Mouse (Mus musculus) frontal cortex, postnatal 25 days (tissue): ENCODE data around the gene Rcor1.

Experiments
- DNase-seq, 2 experiments: peaks; one replicate each; pipeline ENCODE4 v3.0.0; 2022; ENCODE audit warnings: low spot score in 2 of 2

The Rcor1 gene

DNA sequence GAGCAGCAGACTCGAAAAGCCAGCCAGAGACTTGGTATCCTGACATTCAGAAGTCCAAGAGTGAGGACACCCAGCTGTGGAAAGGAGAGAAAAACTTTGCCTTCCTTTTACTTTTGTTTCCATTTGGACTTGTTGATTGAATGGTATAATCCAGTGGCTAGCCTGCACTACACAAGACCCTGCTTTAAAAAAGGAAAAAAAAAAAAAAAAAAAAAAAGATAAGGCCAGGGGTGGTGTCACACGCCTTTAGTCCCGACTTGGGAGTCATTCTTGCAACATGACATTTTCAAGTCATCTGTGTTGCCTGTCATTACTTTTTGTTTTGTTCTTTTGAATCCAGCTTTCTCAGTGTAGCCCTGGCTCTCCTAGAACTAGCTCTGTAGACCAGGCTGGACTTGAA lies 17.6 kb upstream of the Rcor1 start:
- no peak for DNase-seq

DNA sequence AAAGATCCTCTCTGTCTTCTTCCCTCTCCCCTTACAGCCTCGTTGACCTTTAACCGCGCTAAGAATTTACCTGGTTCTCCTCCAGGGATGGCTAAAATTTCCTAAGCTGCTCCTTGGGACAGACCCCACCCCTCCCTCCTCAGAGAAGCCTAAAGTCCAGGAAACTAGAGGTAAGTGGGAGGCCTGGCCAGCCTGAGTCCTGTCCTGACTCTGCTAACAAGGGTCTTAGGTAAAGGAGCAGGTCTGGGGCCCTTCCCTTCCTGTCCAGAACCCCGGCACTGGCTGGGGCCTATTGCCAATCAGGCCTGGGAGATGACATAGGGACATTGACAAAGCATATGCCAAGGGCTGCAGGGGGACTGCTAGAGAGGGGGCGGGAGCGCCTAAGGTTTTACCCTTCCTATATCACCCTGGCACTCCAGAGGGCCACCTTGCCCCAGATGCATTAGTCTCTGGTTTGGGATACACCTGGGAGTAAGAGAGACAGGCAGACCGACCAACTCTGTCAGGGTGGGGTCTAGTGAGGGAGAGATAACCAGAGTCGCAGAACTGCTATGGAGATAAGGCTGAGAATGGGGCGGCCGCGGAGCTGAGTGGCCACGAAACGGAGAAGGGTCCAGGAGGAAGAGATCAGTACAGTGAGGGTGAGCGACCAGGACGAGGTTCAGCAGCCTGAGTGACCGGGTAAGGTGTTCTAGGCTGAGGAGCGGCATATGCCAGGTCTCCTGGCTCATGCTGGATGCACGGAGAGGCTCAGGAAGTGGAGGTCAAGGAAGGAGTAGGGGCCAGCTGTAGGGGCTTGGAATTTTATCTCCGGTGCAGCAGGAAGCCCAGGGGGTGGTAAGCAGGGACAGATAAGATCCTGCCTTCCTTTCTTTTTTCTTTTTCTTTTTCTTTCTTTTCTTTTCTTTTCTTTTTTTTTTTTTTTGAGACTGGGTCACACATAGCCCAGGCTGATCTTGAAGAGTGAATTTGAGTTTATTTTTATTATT lies 10.7 kb upstream of the Rcor1 start:
- DNase-seq: no peak

DNA sequence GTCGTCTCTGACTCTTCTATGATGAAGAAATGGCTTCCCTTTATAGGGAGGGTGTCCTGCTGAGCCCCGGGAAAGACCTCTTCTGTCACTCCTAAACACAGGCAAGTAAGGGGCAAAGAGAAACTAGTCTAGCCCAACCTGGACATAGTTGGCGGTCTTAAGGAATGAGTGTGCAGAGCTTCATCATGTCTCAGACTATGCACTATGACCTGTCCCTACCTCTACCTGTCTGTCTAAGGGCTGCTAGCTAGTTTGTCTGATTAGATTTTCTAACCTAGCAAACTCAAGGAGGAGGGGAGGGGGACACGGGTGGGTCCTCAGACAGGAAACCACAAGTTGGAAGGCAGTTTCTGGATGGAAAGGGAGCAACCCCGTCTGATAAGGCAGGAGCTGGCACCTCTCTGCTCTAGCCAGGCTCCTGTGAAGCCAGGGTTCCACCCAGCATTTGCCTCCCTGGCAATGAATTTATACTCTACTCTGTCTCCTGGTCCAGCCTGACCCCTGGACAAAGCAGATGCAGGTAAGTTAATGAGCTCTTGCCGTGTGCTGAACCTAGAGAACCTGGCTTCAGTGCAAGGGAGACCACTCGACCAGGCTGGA lies 9.8 kb upstream of the Rcor1 start:
- DNase-seq: no peak

DNA sequence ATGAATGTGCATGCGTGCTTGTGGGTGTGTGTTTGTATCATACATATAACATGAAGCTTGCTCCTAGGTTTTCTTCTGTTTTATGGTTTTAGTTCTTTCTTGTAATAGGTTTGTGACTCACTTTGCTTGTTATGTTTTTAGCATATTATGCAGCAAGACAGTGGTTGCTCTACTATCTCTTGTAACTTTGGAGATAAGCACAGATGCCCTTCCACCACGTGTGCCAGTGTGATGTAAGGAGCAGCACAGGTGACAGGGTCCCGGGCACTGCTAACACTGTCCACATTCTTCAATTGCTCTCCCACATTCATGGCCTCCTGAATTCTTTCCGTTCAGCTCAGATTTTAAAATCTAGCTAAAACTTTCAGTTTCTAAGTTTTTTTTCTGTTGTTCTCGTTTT lies 6.3 kb upstream of the Rcor1 start:
- no peak for DNase-seq

DNA sequence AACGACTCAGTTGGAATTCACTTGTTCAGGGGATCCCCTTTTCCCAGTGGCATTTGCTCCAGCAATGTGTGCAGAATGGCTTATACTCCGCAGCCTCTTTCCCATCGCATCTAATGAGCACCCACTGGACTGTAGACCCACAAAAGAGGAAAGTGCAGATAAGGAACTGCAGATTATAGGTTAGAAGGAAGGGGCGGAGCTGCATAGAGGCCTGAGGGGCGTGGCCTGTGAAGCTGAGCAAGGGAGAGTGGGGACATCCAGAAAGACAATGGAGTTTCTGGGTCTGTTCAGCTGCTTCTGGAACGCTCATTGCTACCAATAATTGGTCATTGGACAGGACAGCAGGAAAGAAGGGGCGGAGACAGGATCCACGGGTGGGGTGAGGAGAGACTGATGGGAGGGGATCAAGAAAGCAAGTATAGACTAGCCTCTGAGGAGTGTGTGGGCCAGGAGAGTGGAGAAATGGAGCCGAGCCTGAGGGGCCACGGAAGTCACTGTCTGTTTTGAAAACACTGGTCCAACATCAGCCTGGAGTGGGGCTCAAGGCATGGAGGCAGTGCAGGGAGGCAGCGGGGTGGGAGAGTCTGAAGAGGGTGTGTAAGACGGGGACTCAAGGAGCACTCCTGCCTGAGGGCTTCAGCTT lies 3.8 kb upstream of the Rcor1 start:
- no peak for DNase-seq

DNA sequence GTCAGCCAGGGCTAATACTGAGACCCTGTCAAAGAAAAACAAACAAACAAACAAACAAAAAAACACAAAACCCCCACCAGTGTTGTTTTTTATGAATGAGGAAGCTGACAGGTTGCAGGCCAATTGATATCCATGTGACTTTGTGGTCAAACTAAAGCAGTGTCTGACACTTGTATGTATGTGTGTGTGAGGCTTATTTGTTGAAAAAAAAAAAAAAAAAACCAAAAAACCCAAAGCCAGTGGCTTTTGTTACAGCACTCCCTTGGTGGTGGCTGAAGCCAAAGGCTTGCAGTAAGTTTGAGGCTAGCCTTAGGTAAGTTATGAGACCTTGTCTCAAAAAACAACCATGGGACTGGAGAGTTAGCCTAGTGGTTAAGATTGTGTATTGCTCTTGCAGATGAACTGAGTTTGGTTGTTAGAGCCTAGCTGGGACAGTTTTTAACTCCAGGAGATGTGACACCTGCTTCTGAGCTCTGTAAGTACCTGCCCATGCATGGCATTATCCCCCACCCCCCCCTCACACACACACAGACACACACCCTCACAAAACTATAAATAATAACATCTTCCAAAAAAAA lies 2.9 kb upstream of the Rcor1 start:
- DNase-seq: no peak

DNA sequence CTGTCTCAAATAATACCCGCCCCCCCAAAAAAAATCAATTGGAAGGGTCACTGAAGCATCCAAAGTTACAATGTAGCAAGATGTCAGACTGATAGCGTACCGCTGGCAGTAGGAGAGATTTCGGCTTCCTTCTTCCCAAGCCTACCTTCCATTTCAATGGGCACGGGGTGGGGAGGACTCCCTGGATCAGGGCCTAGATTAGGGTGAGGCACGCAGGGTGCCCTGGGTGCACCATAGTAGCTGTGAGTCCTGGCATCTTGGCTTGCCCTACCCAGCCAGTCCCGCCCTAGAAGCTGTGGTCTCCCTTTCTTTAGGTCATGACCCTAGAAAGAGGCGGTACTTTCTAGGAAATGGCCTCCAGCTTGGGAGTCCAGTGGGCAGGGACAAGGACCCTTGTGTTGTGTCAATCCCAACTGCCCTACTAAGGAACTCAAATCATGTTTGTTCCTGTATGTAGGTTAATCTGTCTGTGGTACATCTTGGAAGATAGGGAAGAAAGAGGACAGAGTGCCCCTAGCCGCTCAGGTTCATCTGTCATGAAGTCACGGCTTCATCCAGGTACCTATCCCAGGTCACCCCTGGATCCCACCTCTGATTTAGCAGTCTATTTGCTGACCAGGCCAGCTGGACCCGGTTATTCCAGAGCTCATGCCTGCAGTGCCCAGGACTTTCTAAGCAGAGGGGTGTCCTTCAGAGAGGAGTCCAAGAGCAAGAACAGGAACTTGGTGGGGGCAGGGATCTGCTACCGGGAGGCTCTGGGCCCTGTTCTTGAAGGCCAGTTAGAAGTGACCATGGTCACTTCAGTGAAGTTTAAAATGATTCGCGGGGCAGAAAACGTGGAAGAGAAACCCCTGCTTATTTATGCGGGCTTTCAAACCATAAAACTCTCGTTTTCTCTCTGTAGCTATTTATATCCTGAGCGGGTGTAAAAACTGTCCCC lies 1.6 kb upstream of the Rcor1 start:
- peak; percentile 7 to 18 for DNase-seq

DNA sequence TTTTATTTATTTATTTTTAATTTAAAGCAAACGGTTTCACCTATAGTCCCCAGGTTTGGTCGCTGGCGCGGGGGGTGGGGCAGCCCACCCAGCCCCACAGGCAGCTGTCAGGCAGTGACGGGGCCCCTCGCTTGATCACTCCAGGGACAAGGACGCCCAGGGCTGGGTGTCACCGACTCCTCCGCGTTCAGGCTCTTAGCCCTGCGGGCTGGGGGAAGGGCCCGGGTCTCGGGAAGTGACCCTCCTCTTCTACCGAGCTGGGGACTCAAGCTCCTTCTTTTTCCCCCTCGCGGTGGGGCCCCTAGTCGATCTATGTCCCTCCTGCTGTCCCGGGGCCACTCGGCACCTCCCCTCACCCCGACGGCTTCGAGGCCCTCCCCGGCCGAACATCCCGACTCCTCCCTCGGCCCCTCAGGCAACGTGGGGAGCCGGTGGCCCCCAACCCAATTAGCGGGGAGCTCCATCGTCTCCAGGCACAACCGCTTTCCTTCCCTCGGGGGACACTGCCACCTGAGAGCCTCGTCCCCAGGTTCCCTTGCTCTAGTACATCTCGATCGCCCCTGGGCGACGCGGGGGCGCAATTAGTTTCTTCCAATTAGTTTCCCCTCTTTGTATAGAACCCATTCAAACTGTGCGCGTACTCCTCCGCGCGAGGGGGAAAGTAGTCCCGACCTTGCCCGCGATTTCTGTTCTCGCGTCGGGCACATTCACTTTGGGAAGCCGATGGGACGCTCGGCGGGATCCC lies 748 bp upstream of the Rcor1 start:
- peak; percentile 69 to 73 for DNase-seq

DNA sequence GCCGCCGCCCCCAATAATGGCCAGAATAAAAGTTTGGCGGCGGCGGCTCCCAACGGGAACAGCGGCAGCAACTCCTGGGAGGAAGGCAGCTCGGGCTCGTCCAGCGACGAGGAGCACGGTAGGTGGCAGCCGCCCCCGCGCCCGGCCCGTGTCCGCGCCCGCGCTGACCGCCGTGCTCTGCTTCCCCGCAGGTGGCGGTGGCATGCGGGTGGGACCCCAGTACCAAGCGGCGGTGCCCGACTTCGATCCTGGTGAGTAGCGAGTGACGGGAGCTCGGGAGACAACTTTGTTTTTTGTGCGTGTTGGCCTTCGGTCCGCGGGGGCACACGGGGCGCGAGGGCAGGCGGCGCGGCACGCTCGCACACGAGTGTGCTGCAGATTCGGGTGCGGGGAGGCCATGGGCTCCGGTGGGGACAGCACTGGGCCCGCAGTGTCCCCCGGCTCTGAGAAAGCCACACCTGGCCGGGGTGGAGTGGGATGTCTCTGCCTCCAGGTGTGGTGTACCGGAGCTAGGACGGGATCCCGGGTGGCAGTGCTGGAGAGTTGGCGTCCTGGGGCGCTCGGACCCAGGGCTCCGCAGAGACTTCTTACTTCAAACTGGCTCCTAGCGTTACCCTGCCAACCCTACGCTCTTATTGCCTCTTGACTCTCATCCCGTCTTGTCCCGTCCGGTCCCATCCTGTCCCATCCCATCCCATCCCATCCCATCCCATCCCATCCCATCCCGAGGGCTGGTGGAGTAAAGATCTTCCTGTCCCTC lies 800 bp downstream of the Rcor1 start:
- peak in 1 of 2 experiments; percentile 22 for DNase-seq

DNA sequence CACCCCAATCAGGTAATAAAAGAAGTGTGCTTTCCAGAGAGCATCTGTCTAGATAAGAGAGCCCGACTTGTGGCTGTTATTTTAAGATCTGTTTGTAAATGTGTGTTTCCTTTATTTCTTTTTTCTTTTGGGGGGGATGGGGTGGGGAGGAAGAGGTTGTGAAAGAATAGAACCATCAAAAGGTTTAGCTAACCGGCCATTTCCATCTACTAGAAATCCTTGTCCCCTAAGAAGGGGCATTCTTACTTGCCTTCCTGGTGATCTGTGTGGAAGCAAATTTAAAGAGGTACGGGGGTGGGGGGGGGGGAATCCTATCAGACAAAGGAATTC lies 1.3 kb downstream of the Rcor1 start:
- no peak for DNase-seq

DNA sequence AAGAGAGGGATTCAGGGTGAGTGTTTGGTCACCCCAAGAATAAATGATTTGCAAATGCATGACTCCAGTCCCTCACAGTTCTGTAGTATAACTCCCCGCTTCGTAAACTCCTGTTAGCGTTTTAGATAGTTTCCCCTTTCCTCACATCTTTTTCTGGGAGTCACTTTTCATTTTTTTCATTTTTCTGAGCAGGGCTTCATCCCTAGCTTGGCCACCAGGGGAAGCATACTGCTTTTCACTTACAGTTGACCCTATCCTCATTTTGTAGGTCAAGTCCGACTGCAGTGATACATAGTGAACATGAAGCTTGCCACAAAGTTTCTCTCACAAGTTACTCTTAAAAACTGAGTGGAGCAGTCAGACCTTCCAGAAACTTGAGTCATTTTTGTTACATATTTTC lies 2.0 kb downstream of the Rcor1 start:
- DNase-seq: no peak

DNA sequence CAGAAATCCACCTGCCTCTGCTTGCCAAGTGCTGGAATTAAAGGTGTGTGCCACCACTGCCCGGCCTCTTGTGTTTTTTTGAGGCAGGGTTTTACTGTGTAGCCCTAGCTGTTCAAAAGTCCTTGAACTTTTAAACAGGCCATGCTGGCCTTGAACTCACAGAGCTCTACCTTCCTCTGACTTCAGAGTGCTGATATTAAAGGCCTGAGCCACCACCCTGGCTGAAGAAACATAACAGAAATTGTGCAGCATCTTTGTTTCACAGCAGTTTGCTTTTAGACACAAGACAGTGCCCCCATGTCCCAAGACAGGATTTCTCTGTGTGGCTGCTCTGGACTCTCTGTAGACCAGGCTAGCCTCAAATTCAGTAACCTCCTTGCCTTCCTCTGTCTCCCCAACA lies 3.2 kb downstream of the Rcor1 start:
- DNase-seq: no peak

DNA sequence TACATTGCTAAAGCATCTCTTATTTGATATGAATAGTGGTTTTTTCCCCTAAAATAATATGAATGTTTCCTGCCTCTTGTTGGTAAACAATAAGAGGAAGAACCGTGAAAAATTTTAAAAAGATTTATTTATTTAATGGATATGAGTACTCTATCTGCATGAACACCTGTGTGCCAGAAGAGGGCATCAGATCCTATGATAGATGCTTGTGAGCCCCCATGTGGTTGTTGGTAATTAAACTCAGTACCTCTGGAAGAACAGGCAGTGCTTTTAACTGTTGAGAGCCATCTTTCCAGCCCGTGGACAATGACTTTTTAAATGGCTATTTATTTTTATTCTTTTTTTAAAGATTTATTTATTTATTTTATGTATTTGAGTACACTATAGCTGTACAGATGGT lies 5.7 kb downstream of the Rcor1 start:
- no peak for DNase-seq

DNA sequence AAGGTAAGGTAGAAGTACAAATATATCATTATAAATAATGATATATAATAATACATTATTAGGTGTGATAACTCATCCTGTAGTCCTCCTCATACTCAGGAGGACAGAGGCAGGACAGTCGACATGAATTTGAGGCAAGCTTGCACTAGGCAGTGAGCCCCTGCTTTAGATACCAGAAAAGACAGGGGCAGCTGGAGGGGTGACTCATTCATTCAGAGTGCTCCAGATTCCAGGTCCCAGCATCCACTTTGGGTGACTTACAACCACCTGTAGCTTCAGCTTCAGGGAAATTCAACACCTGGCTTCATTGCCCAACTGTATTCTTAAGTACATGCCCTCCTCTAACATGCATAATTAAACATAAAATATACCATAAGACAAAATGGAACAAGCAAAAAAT lies 7.7 kb downstream of the Rcor1 start:
- DNase-seq: no peak

DNA sequence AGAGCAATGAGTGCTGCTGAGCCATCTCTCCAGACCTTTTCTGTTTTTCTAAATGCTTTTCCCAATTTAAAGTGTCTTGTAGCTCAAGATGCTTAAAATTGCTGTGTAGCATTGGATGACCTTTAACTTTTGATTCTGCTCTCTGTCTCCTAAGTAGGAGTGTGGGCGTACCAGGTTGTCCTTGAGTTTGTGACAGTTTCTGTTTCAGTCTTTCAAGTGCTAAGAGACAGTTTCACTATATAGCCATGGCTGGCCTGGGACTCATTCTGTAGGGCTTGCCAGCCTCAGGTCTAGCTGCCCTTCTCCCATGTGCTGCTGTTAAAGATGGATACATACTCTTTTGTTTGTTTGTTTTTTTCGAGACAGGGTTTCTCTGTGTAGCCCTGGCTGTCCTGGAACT lies 9.1 kb downstream of the Rcor1 start:
- DNase-seq: no peak

DNA sequence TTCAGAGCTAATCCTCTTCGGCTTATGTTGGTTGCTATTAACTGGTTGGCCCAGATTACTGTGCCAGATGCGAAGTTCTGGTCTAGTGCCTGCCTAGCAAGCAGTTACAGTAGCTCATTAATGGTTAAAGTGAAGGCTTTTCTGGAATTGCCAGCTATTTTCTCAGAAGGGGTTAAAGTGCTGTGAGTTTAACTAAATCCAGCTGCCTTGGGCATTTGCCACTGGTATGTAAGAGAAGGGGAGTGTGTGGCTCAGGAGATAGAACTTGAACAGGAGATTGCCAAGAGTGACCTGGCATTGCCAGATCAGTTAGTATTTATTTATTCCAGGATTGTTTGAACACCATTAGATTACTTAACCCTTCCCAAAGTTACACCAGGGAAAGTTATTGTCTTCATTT lies 11.1 kb downstream of the Rcor1 start:
- no peak for DNase-seq

DNA sequence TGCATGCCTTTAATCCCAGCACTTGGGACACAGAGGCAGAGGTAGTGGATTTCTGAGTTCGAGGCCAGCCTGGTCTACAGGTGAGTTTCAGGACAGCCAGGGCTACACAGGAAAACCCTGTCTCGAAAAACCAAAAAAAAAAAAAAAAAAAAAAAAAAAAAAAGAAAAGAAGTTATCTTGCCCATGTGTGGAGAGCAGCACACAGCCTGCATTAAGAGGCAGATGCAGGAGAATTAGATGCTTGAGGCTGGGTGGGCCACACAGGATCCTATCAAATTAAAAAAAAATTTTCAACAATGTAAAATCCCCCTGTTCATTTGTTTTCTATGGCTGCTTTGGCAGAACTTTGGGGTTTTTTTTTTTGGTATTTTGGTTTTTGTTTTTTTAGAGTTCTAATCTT lies 24.2 kb downstream of the Rcor1 start:
- DNase-seq: no peak

DNA sequence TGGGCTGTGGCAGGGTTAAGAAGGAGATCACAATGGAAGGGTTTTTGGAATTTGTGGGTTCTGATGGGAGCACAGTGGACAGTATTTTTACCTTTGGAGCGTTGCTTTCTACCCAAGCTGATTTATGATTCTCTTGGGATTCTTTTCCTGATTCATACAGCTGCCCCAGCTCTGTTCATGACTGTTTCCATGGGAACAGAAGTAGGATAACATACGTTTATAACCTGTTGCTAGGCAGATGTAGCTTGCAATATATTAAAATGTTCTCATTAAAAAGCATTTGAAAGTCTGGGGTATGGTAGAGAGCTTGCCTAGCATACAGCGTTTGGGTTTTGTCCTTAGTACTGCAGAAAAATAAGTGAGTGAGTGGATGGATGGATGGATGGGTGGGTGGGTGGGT lies 25.1 kb downstream of the Rcor1 start:
- DNase-seq: no peak

DNA sequence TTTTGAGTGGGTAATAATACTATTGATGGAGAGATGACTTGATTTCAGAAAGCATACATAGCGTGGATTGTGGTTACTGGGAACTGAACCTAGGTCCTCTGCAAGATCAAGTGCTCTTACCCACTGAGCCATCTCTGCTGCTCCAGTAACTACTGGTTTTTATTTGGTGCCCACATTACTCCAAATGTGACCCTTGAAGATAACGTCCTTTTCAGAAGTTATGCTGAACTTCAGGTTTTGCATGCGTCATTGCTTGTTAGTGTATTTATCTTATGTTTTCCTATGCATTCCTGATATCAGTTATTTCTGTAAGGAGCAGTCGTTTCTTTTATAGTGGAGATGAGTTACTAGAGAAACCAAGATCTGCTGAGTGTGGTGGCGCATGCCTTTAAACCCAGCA lies 26.2 kb downstream of the Rcor1 start:
- DNase-seq: no peak

DNA sequence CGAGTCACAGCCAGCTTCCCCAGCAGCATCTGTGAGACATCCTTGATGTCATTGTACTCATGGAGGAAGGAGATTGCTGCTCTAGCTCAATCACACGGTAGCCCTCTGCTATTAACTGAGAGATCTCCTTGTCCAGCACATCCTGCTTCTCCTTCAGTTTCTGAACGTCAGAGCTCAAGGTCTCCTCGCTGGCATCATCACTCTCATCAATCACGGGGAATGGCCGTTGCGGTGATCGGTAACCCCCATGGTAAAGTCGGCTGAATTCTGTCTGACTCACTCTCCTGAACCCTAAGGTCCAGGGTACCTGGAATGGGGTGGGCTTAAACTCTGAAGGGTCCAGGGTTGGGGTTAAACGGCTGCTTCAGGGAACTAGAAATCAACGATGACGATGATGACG lies 28.7 kb downstream of the Rcor1 start:
- DNase-seq: no peak
